Mouse (Mus musculus) liver, postnatal 0 days (tissue): ENCODE results near the gene Zc3h12c. TPM values are rescaled to one million over a fixed set of nuclear protein-coding genes. Genes with fewer than 3 reads are reported as not detected.

ENCODE experiments used
- ATAC-seq: fragments of 200-750 bp; cut with Nextera tagmentation; 2 replicates; pipeline ENCODE4 v1.8.0; 2017; ENCODE audit warnings: mild to moderate bottlenecking, moderate library complexity
- DNase-seq: peaks from one replicate; pipeline ENCODE4 v3.0.0-alpha.2; 2016
- H3K27ac ChIP-seq: fragments of 300-500 bp; sonication (generic); 2 replicates; pipeline ENCODE4 v1.5.1; 2014; ENCODE audit warnings: antibody characterized with exemption, moderate library complexity, mild to moderate bottlenecking, low read depth
- H3K27me3 ChIP-seq: fragments of 300-500 bp; sonication (generic); 2 replicates; pipeline ENCODE4 v1.6.1; 2014; ENCODE audit warnings: low read length, control low read depth, mixed read lengths; ENCODE audit not compliant: insufficient read depth
- H3K36me3 ChIP-seq: fragments of 300-500 bp; sonication (generic); replicated peaks from 2 replicates; pipeline ENCODE4 v1.6.1; 2014; ENCODE audit warnings: mild to moderate bottlenecking, control low read depth, low read length, moderate library complexity, mixed read lengths; ENCODE audit not compliant: insufficient read depth
- H3K4me1 ChIP-seq: fragments of 300-500 bp; sonication (generic); 2 replicates; pipeline ENCODE4 v1.6.1; 2014; ENCODE audit warnings: antibody characterized with exemption, mild to moderate bottlenecking, control low read depth; ENCODE audit not compliant: insufficient read depth
- H3K4me2 ChIP-seq: fragments of 300-500 bp; sonication (generic); 2 replicates; pipeline ENCODE4 v1.6.1; 2014; ENCODE audit warnings: low read depth, mild to moderate bottlenecking, low read length, moderate library complexity, mixed read lengths
- H3K4me3 ChIP-seq: fragments of 300-500 bp; sonication (generic); 2 replicates; pipeline ENCODE4 v1.5.1; 2014; ENCODE audit warnings: low read depth, low read length
- H3K9ac ChIP-seq: fragments of 300-500 bp; sonication (generic); replicated peaks from 2 replicates; pipeline ENCODE4 v1.6.1; 2014; ENCODE audit warnings: mild to moderate bottlenecking, moderate library complexity
- H3K9me3 ChIP-seq: fragments of 300-500 bp; sonication (generic); 2 replicates; pipeline ENCODE4 v1.6.1; 2016; ENCODE audit warnings: mild to moderate bottlenecking, control low read depth, low read length, mixed read lengths
- CTCF ChIP-seq: sonication (generic); IDR thresholded peaks from 2 replicates; pipeline ENCODE4 v1.5.1; 2016; ENCODE audit warnings: antibody characterized with exemption, low read depth
- EP300 ChIP-seq: IDR thresholded peaks from 2 replicates; pipeline ENCODE4 v1.6.1; 2016; ENCODE audit warnings: antibody characterized with exemption, low read depth, mild to moderate bottlenecking
- WGBS: fragments of 180-500 bp; shearing (Covaris S2); extraction: QIAGEN DNeasy Blood & Tissue Kit; methylation state at CpG from one replicate; pipeline ENCODE4 v1.1.7; 2014; ENCODE audit not compliant: insufficient replicate concordance; 5-methylcytosine and 5-hydroxymethylcytosine counted together
- polyA plus RNA-seq: library from polyadenylated mRNA; unstranded; fragments of >200 nt; fragmentation: Nextera tagmentation; extraction: Ambion mirVana; gene quantifications from 2 replicates; pipeline ENCODE4 v1.2.1, GENCODE M21; 2015

The Zc3h12c gene
- polyA plus RNA-seq, 1 experiment from 2014 or later = 0.72 TPM

GRCm38 (mm10) chr9:52094471-52094980, 73.8 kb downstream of the Zc3h12c start:
- Histone ChIP-seq H3K4me2 (no peak overlapping the region), H3K27ac (no peak overlapping the region), H3K9me3 (no peaks in the 10 kb centered on the region), H3K27me3 (no peaks in the 10 kb centered on the region), H3K36me3 (0 out of 2 replicates have a peak, but pooled peaks cover 2% of the 10 kb centered on the region), H3K9ac (no peak overlapping the region), H3K4me3 (no peak overlapping the region), H3K4me1 (peaks cover 12% of the 10 kb centered on the region; the same call in 1 of the 2 replicates)
- WGBS = 65% methylated on average over 10 of the region's 10 CpGs
- TF ChIP-seq EP300 = no peak
- no peak for TF ChIP-seq CTCF
- ATAC-seq (no peak), DNase-seq (no peak)

GRCm38 (mm10) chr9:52094016-52094415, 74.4 kb downstream of the Zc3h12c start:
- H3K4me1 ChIP-seq = peaks cover 12% of the 10 kb centered on the region; the same call in 1 of the 2 replicates

GRCm38 (mm10) chr9:52093108-52093507, 75.3 kb downstream of the Zc3h12c start:
- peak; percentile 23 for DNase-seq
- Histone ChIP-seq H3K4me1 (peaks cover 12% of the 10 kb centered on the region; the same call in 1 of the 2 replicates), H3K36me3 (peaks cover 7% of the 10 kb centered on the region), H3K9ac (no peak overlapping the region), H3K4me3 (no peak overlapping the region), H3K27ac (no peak overlapping the region), H3K4me2 (no peak overlapping the region), H3K27me3 (no peaks in the 10 kb centered on the region), H3K9me3 (no peaks in the 10 kb centered on the region)
- TF ChIP-seq CTCF (no peak), EP300 (no peak)
- peak; percentile 19 for ATAC-seq
- 37% methylated on average over 8 of the region's 8 CpGs for WGBS

More at GRCm38 (mm10) chr9:52094016-52094415, 74.4 kb downstream of the Zc3h12c start:
- H3K27me3 ChIP-seq = no peaks in the 10 kb centered on the region
- 65% methylated on average over 5 of the region's 5 CpGs for WGBS
- no peak overlapping the region for H3K27ac ChIP-seq
- 0 out of 2 replicates have a peak, but pooled peaks cover 2% of the 10 kb centered on the region for H3K36me3 ChIP-seq
- no peak for DNase-seq
- ATAC-seq = no peak
- H3K4me3 ChIP-seq = no peak overlapping the region
- TF ChIP-seq EP300 (no peak), CTCF (no peak)
- H3K4me2 ChIP-seq = no peak overlapping the region
- no peak overlapping the region for H3K9ac ChIP-seq
- no peaks in the 10 kb centered on the region for H3K9me3 ChIP-seq

- no peak for DNase-seq
- TF ChIP-seq EP300 = no peak
- TF ChIP-seq CTCF = no peak
- ATAC-seq = no peak
- Histone ChIP-seq H3K4me1 (peaks cover 12% of the 10 kb centered on the region; the same call in 1 of the 2 replicates), H3K4me3 (no peak overlapping the region), H3K4me2 (no peak overlapping the region), H3K36me3 (peaks cover 15% of the 10 kb centered on the region), H3K9me3 (no peaks in the 10 kb centered on the region), H3K9ac (no peak overlapping the region), H3K27ac (0 out of 2 replicates have a peak overlapping the region, but pooled peaks have one; percentile 19), H3K27me3 (no peaks in the 10 kb centered on the region)
- WGBS = 75% methylated on average over 5 of the region's 5 CpGs
These were observed 76.1 kb downstream of the Zc3h12c start for GRCm38 (mm10) chr9:52092311-52092710.

GRCm38 (mm10) chr9:52091752-52092151, 76.6 kb downstream of the Zc3h12c start:
- H3K36me3 ChIP-seq = peaks cover 21% of the 10 kb centered on the region
- H3K4me1 ChIP-seq = peaks cover 12% of the 10 kb centered on the region; the same call in 1 of the 2 replicates
- DNase-seq = peak; percentile 58
- peak; percentile 90 for ATAC-seq
- 67% methylated on average over 9 of the region's 9 CpGs for WGBS
- 0 out of 2 replicates have a peak overlapping the region, but pooled peaks have one; percentile 19 for H3K27ac ChIP-seq
- H3K9me3 ChIP-seq = no peaks in the 10 kb centered on the region
- no peak overlapping the region for H3K4me3 ChIP-seq
- no peaks in the 10 kb centered on the region for H3K27me3 ChIP-seq
- TF ChIP-seq EP300 (peak; percentile 30; the same call in 1 of the 2 replicates), CTCF (no peak)
- no peak overlapping the region for H3K9ac ChIP-seq
- H3K4me2 ChIP-seq = no peak overlapping the region

- H3K27ac ChIP-seq = no peak overlapping the region
- H3K4me2 ChIP-seq = no peak overlapping the region
- no peaks in the 10 kb centered on the region for H3K9me3 ChIP-seq
- H3K9ac ChIP-seq = no peak overlapping the region
- H3K4me1 ChIP-seq = no peaks in the 10 kb centered on the region
- H3K36me3 ChIP-seq = peaks cover 64% of the 10 kb centered on the region
- DNase-seq (no peak), ATAC-seq (no peak)
- H3K27me3 ChIP-seq = no peaks in the 10 kb centered on the region
- no peak overlapping the region for H3K4me3 ChIP-seq
- TF ChIP-seq EP300 = no peak
- no peak for TF ChIP-seq CTCF
- 74% methylated on average over 4 of the region's 4 CpGs for WGBS
These were observed 86.0 kb downstream of the Zc3h12c start for GRCm38 (mm10) chr9:52082414-52082813.
